Mouse (Mus musculus) T-helper 2 cell (primary cell): Measurements from ENCODE around the gene Ruvbl2.

Experiments
- in situ Hi-C: fragments of 300-600 bp; cut with MboI, MseI; formaldehyde crosslinking; loops from one replicate; pipeline ENCODE4 v1.15.1; 2025; ENCODE audit warnings: high pct_unique_total_duplicates

Ruvbl2 gene

DNA sequence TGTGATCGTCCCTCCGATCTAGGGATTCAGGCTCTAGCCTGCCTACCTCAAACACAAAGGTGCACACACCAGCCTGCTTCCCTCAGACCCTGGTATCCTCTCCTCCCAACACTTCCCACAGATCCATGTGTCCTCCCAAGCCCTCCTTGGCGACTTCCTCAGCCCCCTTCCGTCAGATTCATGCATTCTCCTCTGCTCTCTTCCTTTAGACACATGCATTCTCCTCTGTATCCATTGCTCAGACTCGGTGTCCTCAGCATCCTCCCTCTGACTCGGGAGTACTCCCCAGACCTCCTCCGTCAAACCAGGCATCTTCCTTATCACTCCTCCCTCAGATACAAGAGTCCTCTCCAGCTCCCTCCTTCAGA, 4.1 kb downstream of the Ruvbl2 start:
- in situ Hi-C loops = no loop called here

DNA sequence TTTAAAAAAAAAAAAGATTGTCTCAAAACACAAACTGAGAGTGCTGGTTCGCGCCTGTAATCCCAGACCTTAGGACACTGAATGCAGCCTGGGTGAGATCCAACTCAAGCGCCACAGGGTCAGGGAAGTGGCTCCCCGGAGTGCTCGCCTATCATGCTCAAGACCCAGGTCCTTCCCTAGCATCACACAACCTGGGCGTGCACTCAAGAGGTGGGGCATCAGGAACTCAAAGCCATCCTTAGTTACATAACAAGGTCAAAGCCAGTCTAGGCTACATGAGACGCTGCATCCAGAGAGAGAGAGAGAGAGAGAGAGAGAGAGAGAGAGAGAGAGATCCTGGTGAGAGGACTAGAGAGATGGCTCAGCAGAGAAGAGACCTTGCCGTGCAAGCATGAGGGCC, 11.3 kb downstream of the Ruvbl2 start:
- in situ Hi-C loops = no loop called here

DNA sequence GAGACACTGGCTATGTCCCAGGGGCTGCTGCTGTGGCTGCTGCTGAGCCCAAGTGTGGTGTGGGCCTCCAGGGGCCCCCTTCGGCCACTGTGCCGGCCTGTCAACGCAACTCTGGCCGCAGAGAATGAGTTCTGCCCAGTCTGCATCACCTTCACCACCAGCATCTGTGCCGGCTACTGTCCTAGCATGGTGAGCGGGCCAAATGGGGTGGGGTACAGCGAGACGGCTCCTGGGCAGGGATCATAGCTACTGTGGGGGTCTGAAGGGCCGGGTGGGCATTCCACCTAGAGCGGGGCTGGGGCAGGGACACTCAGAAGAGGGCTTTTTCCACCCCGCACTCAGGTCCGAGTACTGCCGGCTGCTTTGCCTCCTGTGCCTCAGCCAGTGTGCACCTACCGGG, 16.7 kb downstream of the Ruvbl2 start:
- in situ Hi-C loops = no loop called here

DNA sequence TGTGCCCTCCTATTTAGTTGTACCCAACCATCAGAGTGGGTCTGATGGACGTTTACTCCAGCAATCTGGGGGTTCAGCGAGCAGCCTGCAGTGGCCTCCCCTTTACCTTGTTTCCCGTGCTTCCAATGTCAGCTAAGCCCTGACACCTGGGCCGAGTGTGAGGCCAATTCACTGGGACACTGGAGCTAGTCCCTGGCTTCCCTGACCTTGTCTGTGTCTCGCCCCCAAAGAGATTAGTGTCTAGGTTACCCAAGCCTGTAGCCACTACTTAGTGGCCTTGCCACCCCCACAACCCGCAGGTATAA, 17.3 kb downstream of the Ruvbl2 start, which contains the start of gene Lhb:
TSS of gene Lhb (plus strand) at position 206 of the 305 bp plus-strand sequence.
- in situ Hi-C loops = no loop called here

DNA sequence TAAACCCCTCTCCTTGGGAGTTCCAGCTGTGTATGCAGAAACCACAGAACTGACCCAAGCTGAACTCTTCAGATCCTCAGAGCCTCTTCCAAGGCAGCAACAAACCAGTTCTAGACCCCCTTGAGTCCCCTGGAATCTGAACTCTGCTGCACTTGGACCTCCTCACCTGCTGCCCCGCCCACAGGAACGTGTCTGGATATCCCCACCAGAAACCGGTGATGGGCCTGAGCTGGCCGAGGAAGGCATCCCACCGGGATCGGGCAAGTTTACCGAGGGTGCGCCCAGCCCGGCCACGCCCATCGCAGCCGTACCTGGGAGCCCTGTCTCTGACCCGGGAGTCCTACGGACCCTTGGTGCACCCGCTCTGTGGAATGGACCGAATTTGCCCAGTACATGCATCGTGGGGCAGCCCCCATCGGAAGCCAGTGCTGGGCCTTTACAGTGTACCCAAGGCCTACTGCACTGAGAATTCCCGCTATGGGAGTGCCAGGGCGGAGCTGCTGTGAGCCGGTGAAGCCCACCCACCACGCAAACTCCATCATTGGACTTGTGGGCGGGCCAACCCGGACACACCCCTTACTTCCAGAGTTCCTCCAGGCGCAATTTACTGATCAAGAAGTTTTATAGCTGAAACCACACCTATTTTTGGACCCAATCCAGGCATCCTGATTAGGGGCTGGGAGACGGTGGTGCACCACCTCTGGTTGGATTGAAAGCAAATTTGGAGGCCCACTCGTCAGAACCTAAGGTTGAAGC, 17.9 kb downstream of the Ruvbl2 start:
- in situ Hi-C loops = no loop called here

DNA sequence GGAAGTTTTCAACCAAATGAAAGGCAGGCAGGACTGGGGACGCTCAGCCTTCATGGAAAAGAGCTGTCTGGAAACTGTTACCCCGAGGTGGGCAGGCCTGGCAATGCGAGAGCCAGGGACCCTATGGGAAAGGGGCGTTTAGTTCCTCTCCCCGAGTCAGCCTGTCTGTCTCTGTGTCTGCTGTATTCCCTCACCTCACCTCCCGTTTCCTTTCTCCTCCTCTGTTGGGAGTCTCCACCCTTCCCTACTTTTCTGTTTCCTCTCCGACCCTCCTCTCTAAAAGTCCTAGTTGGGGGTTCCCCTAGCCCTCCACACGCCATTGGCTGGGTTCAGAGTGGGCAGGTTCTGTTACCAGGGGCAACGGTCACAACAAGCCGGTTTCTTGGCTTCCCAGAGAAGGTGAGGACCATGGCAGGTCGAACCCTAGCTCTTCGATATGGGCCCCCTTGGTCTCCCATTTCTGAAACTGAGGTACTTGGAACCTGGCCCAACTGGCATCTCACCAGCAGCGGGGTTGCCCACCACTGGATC, 19.9 kb downstream of the Ruvbl2 start:
- in situ Hi-C loops = no loop called here

DNA sequence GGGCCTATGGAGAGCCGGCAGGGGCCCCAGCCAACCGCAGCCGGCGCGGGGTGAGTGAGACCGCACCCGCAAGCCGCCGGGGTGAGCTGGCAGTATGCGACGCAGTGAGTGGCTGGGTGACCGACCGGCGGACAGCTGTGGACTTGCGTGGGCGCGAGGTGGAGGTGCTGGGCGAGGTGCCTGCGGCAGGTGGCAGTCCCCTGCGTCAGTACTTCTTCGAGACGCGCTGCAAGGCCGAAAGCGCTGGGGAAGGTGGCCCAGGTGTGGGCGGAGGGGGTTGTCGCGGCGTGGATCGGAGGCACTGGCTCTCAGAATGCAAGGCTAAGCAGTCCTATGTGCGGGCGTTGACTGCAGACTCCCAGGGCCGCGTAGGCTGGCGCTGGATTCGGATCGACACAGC, 22.3 kb downstream of the Ruvbl2 start:
- in situ Hi-C loops = no loop called here

DNA sequence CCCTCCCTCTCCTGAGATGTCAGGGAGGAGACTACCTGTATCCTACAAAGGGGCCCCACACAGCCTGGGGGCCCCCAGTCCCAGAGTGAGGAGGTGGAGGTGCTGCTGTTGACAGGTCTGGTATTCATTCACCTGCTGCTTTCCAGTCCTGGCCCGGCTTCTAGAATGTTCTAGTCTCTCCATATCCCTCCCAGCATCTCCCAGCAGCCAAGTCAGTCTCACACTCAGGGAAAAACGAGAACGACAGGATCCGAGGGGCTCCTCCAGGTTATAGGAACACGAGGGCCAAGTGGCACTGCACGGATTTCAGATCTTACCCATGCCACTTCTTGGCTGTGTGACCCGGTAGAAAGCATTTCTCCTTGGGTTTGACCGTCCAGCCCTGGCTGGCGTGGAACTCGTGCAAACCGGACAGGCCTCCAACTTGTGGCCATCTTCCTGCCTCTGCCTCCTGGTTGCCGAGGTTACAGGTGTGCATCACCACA, 23.1 kb downstream of the Ruvbl2 start:
- in situ Hi-C loops = no loop called here

DNA sequence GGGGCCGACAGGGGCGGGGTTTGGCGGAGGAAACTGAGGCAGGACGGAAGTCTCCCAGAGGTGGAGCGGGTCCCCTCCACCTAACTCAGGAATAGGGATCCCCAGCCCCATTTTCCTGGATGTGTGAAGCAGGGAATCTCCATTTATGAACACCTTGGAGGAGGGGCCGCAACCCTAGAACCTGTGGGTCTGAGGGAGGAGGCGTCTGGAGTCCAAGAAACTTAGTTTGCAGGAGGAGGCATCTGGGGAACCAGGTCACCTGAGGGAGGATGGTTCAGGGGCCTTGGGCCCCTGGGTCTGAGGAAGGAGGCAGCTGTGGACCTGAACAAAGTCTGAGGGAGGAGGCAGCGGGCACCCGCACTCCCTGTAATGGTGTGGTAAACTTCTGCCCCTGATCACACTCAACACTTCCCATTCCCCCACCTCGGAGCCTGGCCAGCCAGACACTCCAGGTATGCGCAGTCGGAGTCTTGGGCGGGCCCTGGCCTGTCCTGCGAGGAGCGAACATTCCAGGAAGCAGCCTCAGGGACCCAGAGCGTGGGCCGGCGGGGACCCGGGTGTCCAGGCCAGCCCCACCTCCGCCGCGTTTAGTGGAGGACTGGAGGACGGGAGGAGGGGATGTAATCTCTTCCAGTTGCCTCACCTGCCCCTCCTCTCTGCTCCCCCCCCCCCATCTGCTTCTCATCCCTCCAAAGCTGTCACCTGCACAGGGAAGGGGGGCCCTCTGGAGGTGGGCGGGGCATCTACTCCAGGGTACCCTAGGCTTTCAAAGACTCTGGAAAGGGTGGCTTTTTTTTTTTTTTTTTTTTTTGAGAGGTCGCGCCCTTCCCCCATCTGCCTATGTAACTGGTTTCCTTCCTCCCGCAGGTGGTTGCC, 23.8 kb downstream of the Ruvbl2 start:
- in situ Hi-C loops = no loop called here

DNA sequence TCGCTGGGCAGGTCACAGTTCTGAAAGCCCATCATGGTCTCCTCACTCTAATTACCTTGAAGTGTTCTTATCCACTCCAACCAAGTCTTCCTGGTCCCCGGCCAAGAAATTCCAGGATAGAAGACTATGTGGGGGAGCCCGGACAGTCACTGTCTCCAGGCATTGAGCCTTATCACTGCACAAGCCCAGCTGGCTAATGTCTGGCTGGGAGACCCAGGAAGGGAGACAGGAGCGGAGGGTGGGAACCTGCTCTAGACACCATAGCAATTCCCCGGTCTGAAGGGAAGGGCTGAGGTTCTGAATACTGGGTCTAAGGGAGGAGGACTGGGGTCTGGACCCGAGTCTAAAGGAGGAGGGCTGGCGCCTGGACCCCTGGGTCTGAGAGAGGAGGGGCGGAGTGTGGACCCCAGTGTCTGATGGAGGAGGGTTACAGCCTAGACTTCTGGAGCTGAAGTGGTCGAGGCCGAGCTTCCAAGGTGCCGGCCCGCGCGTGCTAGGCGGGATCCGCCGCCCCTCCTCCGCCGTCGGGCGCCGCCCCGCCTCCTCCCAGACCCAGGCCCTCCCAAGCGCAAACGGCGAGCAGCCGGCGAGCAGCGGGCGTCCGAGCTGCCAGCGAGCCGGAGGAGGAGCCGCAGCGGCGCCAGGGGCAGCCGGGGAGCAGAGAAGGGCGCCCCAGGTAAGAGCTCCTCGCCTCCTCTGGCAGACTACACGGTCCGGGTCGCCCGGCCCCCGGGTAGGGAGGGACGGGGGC, 24.6 kb downstream of the Ruvbl2 start, which contains the start of gene Ntf5:
TSS of gene Ntf5 (plus strand) at position 583 of the 751 bp plus-strand sequence.
- in situ Hi-C loops = no loop called here

DNA sequence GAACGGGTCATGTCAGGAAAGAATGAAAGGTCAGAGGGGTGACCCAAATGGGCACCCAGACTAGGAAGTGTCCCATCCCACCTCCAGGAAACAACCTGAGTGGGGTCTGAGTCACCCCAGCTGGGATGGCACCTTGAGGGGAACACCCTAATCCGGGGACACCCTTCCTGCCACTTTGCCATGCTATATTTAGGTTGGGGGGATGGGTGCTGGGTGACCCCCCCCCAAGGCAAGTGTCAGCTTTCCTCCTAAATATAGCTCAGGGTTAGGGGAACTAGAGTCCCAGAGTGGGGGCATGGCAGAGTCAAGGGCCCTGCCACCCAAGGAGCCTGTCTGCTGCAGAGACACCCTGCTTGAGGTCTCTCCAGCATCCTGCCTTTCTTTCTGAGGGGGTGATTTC, 25.5 kb downstream of the Ruvbl2 start:
- in situ Hi-C loops = no loop called here

DNA sequence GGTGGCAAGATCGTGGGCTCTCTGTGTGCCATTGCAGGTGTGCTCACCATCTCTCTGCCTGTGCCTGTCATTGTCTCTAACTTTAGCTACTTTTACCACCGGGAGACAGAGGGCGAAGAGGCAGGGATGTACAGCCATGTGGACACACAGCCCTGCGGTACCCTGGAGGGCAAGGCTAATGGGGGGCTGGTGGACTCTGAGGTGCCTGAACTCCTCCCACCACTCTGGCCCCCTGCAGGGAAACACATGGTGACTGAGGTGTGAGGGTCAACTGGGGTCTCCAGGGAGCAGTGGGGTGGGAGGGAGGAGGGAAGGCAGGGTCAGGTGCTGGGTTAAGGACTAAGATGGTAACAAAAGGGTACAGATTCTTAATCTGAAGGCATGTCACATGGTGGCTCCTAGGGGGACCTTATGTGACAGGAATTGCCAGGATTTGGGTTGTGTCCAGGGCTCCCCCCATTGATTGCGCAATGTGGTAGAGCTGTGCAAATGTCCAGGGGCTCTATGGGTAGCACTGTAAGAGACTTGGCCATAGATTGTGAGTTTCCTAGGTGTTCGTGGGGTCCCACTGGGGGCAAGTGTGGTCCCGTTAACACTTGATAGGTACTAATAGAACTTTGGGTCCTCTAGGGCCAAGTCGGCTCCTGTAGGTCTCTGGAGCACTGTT, 28.3 kb downstream of the Ruvbl2 start:
- in situ Hi-C loops = no loop called here

DNA sequence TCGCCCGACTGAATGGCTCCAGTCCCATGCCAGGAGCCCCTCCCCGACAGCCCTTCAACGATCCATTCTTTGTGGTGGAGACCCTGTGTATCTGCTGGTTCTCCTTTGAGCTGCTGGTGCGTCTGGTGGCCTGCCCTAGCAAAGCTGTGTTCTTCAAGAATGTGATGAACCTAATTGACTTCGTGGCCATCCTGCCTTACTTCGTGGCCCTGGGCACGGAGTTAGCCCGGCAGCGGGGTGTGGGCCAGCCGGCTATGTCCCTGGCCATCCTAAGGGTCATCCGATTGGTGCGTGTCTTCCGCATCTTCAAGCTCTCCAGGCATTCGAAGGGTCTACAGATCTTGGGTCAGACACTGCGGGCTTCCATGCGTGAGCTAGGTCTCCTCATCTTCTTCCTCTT, 28.9 kb downstream of the Ruvbl2 start:
- in situ Hi-C loops = no loop called here

DNA sequence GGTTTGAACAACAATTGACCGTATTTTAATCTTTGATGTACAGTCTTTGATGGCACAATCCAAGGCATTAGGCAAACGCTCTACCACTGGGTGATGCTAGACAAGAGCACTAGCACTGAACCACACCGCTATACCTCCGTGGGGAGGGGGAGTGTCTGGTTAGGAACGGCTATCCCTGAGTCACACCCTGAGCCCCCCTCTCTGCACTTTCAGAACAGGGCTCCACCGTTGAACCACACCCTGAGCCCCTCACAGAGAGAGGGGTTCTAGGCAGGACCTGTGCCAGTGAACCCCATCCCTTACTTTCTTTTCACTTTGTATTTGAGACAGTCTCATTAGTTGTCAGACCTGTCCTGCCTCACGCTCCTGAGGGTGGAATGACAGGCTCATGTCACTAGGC, 29.5 kb downstream of the Ruvbl2 start:
- in situ Hi-C loops = no loop called here

DNA sequence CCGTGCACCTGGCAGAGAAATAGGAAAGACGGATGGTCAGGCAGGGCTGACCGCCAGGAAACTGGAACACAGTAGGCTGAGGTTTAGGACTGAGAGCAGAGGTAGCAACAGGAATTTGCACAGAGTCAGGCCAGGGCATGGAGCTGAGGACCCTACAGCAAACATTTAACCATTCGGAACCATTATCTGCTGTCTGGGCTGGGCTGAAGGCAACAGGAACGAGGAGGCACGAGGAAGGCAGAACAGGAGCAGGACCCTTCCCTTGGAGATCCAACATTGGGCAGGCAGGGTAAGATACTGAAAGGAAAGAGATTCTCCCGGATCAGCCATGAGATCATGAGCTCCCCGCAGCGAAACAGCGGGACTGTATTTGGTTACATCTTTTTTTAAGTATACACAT, 30.1 kb downstream of the Ruvbl2 start:
- in situ Hi-C loops = no loop called here

DNA sequence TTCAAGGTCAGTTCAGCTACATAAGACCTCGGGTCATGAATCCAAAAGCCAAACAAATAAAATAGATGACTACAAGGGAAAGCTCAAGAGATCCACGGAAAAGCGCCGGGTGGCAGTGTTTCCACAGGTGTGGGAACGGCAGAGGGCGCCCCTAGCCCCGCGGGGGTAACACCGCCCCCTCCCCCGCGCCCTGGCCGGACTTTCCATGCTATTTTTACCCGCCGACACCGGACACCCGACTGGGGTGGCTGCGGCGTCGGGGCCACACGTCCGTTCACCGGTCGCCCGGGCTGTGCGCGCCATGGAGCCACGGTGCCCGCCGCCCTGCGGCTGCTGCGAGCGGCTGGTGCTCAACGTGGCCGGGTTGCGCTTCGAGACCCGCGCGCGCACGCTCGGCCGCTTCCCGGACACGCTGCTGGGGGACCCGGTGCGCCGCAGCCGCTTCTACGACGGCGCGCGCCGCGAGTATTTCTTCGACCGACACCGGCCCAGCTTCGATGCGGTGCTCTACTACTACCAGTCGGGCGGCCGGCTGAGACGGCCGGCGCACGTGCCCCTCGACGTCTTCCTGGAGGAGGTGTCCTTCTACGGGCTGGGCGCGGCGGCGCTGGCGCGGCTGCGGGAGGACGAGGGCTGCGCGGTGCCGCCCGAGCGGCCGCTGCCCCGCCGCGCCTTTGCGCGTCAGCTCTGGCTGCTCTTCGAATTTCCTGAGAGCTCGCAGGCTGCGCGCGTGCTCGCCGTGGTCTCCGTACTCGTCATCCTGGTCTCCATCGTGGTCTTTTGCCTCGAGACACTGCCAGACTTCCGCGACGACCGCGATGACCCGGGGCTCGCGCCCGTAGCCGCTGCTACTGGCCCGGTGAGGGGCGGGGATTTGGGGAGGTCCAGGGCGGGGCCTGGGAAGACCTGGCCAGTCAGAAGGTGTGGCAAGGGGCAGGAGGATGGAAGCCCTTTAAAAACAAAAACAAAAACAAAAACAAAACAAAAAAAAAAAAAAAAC, 31.4 kb downstream of the Ruvbl2 start:
- in situ Hi-C loops = no loop called here

DNA sequence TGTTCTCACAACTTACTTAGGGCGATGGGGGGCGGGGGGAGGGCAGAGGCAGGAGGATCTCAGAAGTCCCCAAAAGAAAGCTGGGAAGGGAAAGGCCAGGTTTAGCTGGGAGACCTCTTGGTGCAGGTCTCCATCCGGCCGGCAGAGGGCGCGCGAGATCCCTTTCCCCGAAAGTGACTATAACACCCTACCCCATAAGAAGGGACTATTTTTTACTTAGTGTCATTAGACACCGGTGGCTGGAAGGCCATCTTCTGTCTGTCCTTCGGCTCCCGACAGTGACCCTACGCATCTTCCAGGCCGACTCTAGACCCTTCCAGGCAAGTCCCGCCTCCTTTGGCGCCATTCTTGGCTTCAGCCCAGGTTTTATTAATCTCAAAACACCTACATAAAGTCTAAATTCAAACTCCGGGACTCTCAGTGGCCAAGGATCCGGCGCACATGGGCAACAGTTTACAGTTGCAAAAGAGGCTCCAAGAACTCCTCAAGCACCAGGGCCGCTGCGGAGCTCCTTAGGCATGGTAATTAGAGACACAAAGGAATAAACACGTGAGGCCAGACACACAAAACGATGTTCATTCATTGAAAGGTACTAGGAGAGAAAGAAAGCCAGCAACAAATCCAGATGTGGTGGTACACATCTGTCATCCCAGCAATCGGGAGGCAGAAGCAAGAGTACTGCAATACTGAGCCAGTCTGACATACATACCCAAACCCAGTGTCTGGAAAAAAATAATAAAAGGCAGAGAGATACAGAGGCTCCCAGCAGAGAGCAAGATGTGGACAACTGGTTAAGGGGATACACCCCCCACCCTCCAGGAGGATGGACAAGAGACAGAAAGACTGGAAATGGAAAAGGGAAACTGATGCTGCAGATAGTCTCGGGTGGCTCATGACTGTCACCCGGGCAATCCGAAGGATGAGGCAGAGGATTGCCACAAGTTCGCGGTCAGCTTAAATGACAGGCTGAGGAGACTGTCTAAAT, 32.5 kb downstream of the Ruvbl2 start, which contains the start of gene Kcna7:
TSS of gene Kcna7 (plus strand) at position 563 of the 985 bp plus-strand sequence.
- in situ Hi-C loops = no loop called here

DNA sequence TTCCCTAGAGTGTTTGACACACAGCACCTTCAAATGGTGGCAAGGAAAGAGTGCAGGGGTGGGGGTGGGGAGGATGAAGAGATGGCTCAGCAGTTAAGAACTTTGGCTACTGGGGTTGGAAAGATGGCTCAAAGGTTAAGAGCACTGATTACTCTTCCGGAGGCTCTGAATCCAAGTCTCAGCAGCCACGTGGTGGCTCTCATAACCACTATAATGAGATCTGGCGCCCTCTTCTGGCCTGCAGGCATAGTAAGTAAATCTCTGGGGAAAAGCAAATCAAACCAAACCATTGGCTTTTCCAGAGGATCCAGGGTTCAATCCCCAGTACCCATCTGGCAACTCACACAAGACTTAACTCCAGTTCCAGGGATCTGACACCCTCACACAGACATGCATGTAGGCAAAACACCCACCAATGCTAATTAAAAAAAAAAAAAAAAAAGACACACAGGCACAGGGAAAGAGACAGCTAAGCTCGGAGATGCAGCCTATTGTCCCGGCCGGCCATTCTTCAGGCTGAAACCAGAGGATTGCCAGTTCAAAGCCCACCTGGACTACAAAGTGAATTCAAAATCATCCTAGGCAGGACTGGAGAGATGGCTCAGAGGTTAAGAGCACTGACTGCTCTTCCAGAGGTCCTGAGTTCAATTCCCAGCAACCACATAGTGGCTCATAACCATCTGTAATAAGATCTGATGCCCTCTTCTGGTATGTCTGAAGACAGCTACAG, 34.2 kb downstream of the Ruvbl2 start:
- in situ Hi-C loops = no loop called here
